Mouse (Mus musculus) thymus, postnatal 25 days (tissue): ENCODE data around the gene Irak3.

Experiments used
- DNase-seq: peaks from one replicate; pipeline ENCODE4 v3.0.0; 2022

The Irak3 gene

DNA sequence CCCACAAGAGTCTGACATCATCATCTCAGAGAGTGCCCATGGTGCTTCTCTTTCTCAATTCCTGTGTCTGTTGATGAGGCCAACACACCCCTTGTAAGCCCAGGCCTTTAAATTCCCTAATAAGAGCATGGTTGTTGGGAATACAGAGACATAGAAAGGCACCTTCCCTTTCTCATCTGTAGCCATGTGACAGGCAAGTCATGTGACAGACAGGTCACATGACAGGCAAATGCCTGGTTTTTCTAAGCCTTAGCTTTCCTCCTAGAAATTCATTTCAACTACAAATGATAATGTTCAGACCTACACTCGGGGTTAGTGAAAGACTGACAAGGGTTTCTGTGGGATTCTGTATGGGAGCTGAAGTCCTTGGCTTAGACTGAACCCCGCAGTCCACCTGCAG lies 48.0 kb downstream of the Irak3 start:
- DNase-seq = no peak

DNA sequence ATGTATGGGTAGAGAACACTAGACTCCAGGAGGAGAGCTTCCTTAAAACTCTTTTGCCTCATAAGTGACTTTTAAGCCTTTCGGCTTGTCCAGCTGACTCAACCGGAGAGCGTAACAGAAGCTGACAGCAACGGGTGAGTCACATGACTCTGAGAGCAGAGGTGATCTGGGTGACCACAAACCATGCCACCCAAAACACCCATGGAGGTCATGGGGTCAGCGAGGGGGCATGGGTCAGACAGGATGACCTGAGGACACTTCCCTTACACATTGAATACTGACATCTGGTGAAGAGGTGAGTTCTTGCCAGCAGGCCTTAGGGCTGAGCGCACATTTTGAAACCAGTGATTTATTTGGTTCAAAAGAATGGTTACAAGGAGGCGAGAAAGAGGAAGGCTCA lies 50.3 kb downstream of the Irak3 start:
- no peak for DNase-seq

DNA sequence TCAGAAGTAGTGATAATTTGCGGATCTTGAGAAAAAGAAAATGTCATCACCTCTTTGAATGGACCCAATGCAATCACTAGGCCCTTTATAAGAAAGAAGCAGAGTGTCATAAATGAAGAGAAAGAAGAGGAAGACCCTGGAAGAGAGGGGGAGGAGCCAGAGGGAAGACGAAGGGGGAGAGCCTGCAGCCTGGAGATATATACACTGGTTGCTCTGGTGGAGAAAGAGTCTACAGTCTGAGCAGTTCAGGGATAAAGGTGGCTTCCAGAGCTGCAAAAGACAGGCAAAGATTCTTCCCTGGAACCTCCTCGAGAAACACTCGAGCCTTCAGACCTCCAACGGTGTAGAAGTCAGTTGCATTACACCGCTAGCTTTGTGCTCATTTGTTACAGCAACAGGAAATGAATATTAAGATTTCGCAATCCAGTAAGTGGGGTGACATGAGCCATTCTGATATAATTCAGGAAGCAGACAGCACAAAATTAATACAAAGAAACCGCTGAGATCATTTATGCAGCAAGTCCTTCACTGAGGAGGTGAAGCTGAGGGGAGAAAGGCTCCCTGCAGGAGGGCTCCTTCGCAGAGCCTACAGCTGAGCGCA lies 60.9 kb downstream of the Irak3 start:
- no peak for DNase-seq

DNA sequence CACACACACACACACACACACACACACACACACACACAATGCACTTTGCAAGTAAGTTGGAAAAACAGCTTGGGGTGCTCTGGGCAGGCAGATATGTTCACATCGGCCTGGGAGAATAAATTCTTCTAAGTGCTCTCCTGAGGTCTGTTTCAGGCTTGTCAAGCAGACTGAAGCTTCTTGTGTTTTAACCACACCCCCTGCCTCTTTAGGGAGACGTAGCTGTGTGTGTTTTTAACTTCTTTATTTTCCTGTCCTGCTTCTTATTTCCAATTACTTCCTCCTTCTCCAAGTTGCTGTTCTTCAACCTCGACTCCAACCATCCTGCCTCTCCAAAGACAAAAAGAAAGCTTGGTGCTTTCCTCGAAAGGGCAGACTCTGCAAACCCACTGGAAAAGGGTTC lies 61.7 kb downstream of the Irak3 start:
- DNase-seq = no peak

DNA sequence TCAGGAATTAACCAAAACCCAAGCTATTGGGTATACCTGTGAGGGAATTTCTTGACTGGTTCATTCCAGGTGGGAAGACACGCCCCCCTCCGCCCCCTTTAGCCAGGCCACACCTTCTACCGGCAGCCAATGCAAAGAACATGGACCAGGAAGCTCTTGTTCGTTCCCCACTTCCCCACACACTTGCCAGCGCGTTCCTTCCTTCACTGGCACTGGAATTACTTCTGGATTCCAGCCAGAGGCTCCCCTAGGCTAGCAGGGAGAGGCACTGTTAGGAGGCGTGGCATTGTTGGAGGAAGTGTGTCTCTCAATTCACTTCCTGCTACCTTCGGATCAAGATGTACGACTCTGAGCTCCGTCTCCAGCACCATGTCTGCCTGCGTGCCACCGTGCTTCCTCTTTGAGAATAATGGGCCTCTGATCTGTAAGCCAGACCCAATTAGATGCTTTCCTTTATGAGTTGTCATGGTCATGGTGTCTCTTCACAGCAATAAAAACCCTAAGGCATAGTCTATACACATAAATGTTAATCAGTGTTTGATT lies 65.8 kb downstream of the Irak3 start:
- DNase-seq = no peak

DNA sequence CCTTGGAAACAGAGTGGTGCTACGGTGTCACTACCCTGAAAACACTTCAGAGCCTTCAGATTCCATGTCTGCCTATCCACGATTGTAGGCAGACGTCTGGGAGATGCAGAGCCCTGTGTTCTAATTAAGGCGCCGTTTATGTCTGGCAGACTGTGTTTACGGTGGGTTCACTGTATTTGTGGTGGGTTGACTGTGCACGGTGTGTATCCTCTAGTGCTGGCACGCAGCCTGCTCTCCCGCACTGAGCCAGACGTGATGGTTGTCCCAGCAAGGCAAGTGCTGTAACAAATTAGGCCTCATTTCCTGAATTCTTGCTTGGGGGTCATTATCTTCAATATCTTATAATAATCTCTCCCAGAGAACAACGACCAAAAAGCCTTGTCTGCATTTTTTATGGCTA lies 68.2 kb downstream of the Irak3 start:
- DNase-seq = no peak

DNA sequence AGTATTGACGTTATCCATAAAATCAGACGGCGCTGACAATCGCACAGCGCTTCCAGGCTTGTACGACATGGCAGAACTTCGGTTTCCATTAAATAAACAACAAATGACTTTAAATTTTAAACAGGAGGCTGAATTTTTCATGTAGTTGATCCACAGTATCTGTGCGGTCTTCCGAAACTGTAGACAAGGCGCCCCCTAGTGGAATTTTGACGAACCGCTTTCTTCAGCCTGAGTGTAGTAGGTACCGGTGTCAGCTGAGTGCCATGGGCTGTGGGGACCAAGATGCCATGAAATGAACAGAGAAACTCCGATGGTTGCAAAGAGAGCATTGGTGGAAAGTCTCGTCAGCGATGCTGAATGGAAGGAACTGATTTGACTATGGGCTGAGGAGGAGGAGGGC lies 71.3 kb downstream of the Irak3 start:
- DNase-seq = peak; percentile 52

DNA sequence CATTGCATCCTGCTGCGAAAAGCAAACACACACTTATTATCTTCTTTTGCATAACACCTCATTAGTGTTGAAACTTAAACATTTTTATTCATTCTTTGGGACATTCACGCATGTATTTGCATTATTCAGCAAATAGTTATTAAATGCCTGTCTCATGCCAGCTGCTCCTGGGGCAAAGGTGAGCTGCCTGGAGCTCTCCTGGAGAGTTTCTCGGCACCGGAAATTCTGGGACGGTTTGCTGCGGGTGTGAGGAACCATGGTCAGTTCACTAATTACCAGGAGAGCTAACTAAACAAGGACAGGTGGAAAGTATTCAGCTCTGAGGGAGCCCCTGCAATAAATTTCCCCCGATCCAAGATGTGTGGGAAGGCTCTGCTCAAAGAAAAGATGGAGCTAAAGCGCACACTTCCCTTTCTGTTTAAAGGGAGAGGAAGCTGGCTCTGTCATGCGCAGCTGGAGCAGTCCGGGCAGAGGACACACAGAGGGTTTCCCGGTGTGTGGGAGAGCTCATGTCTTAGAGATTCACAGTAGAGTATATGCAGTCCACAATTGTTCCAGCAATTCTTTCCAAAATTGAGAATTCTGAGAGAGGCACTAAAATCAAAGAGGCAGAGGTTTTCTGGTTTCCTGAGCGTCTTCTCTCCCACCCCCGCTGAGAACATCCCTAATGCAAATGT lies 73.2 kb downstream of the Irak3 start:
- no peak for DNase-seq

DNA sequence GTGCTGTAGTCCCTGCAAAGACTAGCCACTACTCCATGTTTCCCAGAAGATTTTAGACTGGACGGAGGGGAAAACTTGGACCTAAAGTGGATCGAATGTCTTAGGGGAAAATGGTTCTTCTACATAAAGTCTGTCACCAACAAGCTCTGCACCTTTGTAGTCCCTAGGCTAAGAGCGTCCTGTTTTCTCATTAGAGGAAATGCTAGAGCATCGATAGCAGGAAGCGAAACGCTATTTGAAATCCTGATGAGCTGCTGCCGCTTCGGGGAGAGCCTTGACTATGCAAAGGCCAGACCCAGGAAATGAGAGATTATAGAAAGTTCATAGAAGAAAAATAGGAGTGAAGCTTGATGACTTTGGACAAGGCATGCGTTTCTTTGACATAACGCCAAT lies 76.5 kb downstream of the Irak3 start:
- DNase-seq = no peak

DNA sequence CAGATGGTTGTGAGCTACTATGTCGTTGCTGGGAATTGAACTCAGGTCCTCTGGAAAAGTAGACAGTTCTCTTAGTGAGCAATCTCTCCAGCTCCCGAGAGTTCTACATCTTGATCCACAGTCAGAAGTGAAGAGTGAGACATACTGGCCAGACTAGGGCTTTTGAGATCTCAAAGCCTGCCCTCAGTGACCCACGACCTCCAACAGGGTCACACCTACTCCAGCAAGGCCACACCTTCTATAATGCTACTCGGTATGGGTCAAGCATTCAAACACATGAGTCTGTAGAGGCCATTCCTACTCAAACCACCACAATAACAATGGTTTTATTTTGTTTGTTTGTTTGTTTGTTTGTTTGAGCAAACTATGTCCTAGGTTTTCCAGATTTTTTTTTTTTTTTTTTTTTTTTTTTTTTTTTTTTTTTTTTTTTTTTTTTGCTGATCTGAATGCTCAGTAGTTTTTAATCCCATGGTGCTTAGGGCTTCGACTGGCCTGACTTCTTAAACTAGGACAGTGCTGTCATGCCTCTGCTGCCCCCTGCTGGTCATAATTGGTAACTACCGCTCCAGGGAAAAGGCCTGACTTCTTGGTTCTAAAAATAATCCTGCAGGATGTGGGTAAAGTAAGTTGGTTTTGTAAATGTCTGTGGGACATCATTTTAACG lies 77.0 kb downstream of the Irak3 start:
- DNase-seq = peak; percentile 88

DNA sequence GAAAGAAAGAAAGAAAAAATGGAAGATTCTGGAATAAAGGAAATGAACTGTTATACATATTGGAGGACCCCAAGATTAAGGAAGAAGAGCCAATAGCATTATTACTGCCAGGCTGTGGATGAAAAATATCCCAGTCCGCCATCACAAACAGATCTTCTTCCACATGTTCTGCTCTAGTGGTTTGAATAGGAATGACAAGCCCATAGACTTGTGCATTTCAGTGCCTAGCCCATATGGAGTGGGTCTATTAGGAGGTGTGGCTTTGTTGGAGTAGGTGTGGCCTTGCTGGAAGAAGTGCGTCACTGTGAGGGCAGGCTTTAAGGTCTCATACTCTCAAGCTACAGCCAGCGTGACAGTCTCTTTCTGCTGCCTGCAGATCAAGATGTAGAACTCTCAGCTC lies 78.2 kb downstream of the Irak3 start:
- no peak for DNase-seq

DNA sequence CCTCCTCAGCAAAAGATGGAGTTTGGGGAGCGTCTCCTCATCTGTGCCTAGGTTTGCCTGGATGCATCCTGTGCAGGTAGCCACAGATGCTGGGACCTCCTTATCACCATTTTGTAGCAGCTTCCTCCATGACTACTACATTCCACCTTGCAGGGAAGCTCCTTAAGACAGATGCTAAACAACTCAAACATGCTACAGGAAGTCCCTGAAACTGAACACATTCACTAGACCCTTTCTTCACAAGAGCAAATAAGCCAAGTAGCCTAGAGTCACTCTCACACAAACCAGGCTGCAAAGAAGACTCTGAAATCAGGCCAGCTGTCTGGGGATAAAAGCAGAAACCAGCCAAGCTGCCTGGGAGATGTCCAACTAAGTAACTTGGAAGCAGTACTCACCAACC lies 86.7 kb downstream of the Irak3 start:
- no peak for DNase-seq

DNA sequence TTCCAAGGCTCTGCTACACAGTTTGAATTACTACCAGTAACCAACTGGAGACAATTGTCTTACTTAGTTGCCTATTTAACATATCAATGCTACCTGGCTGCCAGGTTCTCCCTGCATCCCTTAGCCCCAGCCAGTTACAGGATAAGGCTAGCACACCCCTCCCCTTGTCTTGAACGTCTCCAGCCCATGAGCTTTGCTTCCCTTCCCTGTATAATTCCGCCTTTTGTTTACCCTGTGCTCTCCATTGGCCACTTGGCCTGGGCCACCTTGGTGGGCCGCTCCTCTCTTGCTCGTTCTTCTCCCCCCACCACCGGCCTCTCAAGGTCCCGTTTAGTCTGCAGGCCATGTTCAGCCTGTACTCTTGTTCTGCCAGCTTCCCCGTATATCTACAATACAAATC lies 87.4 kb downstream of the Irak3 start:
- DNase-seq = no peak

DNA sequence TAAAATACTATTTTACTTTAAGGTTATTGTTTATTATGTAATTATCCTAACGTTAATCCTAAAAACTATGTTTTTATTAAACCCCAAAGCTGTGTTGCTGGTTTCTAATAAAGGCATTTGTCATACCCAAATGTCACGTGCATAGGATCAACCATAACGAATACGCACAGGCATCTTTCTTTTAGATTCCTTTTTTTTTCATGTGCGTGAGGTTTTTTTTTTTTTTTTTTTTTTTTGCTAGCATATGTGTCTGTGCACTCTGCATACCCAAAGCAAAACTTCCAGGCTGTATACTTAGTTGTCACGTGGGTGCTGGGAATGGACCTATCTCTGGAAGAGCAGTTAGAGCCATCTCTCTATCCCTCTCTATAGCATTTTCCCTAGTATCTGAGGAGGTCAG lies 88.0 kb downstream of the Irak3 start:
- no peak for DNase-seq

DNA sequence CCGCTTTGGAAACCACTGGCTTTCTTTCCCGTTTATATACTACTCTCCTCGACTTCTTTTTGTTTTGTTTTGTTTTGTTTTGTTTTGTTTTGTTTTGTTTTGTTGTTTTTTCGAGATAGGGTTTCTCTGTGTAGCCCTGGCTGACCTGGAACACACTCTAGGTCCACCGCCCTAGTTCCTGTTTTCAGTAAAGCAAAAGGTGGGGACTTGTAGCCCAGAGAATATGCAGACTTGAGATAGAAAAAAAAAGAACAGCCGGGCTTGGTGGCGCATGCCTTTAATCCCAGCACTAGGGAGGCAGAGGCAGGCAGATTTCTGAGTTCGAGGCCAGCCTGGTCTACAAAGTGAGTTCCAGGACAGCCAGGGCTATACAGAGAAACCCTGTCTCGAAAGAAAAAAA lies 88.4 kb downstream of the Irak3 start:
- DNase-seq = peak; percentile 16

DNA sequence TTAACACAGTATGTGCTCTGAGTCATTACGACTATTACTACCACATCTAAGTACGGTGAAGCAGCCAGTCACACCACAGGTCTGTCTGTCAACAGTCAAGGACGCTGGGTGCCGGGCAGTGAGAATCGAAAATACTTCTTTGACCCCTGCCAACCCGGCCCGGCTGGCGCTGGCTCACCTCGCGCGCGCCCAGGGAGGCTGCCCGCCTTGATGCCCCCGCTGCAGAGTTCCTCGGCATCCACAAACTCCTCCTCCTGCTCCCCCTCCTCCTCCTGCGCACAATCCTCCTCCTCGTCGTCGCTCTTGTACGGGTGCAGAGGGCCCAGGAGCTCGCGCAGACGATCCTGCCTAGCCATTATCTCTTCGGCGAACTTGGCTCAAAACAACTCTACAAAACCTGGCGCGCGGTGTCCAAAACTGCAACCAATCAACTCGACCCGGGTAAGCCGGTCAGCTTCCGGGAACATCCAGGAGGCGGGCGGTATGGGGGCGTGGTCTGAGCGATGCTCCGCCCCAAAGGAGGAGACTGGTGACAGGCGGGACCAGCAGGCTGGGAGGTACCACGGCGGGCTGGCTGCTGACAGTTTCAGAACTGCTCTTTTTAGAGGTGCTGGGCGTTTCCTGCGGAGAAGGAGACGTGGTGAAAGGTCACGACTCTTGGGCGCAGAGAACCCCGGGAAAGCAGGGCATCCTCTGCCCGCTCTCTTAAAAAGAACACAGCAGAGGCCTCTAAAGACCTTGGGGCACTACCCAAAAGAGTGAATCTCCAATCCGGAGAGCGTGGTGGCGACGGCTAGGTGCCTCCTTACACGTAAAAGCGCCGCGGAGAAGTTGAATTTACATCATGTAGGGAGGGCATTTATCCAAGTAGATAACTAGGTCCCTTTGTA lies 89.2 kb downstream of the Irak3 start, which contains the start of gene Helb:
Gene Helb, minus strand, starts transcription at position 481 of the 890 bp plus-strand sequence.
- peak; percentile 100 for DNase-seq

DNA sequence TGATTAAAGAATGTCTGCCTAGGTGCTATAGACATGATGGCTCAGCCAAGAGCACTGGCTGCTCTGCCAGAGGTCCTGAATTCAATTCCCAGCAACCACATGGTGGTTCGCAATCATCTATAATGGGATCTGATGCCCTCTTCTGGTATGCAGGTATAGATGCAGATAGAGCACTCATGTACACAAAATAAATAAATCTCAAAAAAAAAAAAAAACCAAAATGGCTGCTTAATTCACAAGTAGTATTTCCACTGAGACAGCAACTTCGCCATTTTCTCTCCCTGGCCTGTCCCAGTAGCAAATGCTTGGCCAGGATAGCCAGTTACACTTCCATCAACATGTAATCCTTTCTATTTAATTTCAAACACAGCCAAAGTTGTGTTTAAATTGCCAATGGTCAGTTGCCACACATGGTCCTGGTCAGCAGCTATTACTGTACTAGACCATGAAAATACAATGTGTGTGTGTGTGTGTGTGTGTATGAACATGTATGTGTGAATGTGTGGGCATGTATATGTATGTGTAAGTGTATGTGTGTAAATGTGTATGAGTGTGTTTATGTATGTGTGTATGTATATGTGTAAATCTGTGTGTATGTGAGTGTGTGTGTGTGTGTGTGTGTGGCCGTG lies 90.1 kb downstream of the Irak3 start:
- DNase-seq = no peak

DNA sequence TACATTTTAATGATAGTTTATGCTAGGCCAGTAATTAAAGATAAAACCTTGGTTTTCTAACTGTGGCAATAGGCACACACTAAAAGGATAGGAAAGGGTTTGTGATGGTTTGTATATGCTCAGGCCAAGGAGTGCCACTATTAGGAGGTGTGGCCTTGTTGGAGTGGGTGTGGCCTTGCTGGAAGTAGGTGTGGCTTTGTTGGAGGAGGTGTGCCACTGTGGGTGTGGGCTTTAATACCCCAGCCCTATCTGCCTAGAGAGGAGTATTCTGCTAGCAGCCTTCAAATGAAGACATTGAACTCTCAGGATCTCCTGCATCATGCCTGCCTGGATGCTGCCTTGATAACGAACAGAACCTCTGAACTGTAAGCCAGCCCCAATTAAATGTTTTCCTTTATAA lies 101.1 kb downstream of the Irak3 start:
- no peak for DNase-seq

DNA sequence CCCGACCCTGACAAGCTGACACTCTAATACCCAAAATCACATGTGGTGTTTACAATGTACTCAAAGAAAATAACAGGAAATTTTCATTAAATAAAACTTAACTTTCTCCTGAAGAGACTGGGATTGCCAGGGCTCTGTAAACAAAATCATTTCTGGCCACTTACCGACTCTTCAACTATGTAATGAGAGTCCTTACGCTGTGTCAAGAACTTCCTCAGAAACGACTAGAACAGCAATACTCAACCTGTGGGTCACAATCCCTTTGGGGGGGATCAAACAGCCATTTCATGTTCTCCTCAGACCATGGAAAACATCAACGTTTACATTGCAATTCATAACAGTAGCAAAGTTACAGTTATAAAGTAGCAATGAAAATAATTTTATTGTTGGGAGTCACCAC lies 104.4 kb downstream of the Irak3 start:
- DNase-seq = no peak

DNA sequence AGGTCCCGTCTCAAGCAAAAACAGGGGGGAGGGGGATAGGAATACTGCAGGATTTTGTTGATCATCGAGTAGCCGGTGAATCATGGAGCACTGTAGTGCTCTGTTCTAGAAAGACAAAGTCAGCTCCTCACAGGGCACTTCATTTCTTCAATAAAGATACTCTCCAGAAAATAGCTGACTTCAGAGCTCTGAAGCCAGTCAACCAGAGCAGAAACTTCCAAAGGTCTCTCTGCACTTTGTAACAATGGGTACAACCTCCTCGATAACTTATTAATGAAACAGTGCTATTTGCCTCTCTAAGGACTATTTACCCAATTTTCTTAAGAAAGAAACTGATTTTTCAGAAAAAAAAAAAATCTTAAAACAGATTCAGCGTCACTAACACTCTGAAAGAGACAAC lies 106.2 kb downstream of the Irak3 start:
- DNase-seq = no peak

DNA sequence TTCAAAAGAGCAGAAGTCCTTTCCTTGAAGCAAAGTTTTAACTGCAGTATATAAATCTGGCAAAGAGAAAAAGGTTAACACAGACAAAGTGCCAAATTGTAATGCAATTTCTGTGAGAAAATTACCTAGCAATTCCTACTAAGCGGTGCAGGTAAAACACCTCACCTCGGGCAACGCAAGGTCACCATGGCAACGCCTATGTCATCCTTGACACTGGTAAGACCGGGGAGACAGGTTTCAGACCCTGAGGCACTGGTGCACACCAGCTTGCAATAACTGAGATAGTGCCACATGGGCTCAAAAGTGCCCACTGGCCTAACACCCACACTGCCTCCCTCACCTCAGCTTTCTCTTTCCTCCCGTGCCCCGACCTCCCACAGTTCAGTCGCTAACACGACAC lies 106.8 kb downstream of the Irak3 start:
- no peak for DNase-seq

DNA sequence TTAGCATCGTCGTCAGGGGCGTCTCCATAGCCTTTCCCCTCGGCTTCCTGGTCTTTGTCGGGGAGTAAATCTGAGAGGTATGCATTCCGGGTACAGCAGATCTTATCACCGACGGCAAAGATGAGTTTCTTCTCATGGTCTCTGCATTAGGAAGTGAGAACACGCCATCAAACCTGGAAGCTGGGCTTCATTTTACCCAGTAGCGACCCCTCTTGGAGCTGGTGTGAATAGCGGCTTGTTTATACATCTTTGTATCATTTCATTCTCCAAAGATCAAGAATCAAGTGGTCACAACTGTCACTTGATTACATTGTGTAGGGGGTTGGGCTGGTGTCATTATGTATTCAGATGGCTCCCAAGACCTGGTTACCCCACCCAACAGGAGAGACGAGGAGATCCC lies 109.4 kb downstream of the Irak3 start:
- DNase-seq = no peak
